Mouse (Mus musculus) thymus, postnatal 36 days (tissue): ENCODE results near the gene Ybx2.
"Not testable (repeated sequence)": the region's sequence is repeated elsewhere in the genome, so short reads cannot be mapped to it uniquely, and the experiment has no call there.

Source experiments
- DNase-seq, 2 experiments: peaks; one replicate each; pipeline ENCODE4 v3.0.0; 2022; ENCODE audit warnings: mixed read lengths in 2 of 2

Ybx2 gene

DNA sequence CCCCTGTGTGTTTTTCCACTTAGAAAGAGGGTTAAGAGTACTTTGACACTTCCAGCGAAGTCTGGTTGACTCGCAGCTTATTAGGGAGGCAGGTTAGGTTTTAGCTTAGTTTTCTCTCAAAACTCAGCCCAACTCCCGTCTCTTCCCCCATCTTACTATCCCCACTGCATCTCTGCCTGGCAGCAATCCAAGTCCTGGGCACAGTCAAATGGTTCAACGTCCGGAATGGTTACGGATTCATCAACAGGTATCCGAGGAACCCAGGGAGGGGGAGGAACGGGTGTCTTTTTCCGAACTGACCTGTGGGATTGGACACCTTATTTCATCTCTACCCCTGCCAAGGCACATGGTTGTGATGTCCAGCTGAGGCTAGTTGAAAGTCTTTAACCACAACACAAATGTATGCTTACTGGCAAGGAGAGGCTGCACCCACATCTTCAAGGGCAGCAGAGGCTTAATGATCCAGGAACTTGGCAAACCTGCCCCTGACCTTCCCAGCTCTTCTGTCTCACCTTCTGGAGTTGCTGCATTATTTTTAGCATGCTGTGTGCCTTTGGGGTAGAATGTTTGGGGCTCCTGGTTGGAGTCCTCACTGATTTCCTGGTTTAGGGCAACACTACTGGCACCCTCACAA lies 1.2 kb downstream of the Ybx2 start:
- DNase-seq: no peak

DNA sequence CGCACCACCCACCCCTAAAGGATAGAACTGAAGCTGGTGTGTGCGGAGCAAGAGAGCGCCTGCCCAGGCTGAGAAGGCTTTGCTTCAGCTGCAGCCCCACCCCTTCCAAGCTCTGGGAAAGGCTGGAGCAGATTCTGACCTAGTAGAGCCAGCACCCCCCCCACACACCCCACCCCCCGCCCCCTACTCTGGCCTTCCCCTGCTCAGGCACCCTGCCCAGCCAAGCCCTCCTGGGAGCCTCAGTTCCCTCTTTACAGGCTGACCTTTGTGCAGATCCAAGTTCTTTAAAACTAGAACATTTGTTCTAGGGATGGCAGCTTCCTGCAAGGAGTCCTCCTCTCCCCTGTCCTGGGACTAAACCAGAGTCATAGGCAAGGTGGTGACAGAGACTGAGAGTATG lies 1.8 kb downstream of the Ybx2 start:
- DNase-seq: no peak

DNA sequence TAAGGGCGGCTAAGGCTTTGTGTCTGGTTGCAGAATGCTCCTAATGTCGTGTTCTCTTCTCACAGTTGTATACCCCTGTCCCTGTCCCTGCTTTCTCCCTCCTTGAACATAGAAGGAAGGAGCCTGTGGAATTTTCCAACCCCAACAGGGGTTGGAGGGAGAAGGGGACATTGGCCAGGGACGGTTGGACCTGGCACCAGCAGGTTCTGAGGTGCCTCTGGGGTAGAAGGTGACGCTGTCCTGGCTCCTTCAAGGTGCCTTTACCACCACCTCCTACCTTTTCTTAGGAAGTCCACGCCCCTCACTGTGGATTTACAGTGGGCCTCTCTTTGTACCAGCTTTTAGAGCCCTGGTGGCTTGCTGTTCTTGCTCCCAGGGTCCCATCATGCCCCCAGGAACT lies 2.2 kb downstream of the Ybx2 start:
- DNase-seq: no peak

DNA sequence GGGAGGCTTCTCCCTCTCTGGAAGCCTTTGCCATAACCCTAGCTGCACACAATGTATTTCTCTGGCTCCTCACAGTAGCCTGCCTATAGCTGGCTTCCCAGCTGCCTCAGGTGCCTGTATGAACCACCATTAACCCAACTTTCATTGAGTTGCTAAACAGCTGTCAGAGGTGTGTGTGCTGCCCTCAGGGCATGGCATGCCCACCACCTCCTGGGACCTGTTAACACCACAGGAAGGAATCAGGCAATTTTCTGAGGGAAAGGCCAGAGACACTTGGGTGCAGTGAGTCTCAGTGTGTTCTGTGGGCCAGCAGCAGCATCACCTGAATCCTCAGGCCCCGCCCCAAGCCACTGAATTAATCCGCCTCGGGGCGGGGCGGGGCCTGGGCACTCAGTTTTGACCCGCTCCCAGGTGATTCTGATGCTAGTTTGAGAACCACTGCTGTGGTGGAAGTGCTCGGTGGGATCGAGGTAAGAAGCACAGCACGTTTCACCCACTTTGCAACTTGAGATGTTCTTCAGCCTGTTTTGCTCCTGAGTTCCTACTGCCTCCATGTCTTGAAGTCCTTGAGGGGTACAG lies 2.9 kb downstream of the Ybx2 start:
- DNase-seq: no peak

DNA sequence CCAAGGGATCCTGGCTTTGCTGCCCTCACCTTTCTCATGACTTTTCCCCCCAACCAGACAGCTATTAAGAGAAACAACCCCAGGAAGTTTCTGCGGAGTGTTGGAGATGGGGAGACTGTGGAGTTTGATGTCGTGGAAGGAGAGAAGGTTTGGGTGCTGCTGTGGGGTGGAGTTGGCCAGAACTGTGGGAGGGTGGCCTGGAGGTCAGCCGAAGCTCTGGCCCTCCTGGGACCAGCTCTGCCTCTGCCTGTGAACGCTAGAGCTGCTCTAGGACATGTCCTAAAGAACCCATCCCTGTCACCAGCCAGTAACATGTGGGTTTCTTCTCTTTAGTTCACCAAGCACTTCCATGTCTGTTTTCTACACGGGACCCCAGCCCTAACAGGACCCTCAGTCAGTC lies 3.6 kb downstream of the Ybx2 start:
- DNase-seq: no peak

DNA sequence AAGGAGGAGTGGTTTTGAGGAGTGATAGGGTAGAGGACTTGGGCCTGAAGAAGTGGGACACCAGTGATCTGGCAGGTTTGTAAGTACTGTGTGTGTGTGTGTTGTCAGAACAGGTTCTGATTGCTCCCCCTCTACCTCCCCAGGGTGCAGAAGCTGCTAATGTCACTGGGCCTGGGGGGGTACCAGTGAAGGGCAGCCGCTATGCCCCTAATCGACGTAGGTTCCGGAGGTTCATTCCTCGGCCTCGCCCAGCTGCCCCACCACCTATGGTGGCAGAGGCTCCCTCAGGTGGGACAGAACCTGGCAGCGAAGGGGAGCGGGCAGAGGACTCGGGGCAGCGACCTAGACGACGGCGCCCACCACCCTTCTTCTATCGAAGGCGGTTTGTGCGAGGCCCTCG lies 4.1 kb downstream of the Ybx2 start:
- no peak for DNase-seq

DNA sequence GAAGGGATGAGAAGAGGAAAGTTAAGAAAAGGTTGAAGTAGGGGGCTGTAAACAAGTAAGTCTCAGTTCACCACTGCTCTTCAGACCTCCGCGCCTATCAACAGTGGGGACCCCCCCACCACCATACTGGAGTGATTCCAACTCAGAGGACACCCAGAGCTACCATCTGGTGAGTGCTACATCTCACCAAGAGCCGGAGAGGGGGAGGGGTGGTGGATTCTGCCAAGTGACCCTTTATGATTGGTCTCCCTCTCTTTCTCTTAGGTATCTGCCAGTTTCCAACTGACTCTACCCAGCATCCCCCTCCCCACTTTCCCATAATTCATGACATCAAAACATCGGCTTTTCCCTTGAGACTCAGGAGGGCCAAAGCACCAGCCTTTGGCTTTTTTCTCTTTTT lies 5.4 kb downstream of the Ybx2 start:
- DNase-seq: no peak

DNA sequence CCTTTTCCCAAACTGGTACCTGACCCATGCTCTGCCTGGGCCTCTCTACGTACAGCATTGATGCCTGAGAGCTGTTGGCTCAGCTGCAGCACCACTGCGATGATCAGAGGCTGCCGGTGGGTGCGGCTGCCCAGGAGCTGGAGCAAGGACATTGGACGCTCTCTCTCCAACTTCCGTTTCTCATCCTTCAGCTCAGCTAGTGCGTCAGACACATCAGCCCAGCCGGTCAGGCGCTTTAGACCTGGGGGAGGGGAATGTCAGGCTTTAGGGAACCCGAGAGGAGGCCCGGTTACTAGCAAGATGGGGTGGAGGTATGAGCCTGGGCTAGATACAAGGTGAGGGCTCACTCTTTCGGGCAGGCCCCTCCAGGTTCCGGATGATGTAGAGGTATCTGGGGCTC lies 9.6 kb downstream of the Ybx2 start:
- DNase-seq: no peak

DNA sequence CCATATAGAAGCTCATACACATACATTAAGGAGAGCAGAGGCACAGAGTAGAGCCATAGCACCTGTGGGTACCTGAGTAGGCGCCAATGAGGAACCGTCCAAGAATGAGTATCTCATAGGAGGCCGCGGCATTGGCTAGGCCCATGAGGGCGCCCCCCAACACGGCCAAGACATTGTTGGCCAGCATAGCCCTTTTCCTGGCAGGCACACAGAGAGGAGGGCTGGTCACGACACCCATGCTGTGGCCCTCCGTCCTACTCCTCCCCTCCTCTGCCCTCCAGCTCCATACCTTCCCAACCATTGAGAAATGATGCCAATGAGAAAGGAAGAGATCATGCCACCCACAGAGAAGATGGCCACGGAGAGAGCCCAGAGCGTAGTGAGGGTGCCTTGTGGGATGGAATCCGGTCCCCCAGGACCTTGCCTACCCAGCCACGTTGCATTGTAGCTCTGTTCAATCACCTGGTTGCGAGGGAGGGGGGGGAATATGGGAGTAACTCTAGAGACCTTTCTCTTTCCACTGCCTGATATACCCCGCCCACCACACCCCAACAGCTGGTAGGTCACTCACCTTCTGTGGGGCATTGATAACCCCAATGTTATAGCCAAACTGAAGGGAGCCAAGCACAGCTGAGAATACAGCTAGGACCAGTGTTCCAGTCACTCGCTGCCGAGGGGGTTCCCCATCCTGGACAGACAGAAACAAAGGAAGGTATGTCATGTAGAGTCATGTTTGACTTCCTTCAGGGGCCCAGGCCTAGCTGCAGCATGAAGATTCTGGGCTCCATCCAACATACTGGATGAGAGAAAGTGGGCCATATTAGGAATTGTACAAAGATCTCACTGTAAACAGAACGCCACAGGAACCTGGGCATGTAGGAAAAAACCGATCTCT lies 10.6 kb downstream of the Ybx2 start:
- no peak for DNase-seq

DNA sequence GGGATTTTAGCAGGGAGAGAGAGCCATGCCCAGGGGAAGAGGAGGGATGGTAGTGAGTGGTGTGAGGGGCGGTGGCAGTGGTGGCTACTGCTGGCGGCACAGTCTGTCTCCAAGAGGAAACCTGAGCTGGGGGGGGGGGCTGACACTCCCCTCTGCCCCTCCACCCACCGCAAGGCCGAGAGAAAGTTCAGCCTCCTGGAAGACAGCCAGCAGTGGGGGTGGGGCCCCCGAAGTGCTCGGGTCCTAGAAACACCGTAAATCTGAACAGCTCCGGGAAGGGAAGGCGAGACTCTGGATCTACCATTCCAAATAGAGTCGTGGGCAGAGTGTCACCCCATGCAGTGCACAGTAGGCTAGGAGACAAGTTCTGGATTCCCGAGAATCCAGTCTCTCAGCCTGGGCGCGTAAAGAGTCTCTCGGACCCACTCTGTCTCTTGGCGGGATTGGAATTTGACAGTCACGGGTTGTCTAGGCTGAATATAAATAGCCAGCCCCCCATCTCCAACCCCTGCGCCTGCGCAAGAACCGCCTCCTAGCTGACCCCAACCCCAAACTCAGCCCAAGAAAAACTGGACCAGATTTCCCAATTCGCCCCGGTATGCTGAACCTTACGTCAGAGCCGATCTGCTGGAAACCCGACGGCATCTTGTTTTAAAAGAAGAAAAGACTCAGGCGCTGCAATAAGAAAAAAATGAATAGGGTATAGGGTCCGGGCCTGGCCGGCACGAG lies 11.9 kb downstream of the Ybx2 start:
- DNase-seq: no peak

DNA sequence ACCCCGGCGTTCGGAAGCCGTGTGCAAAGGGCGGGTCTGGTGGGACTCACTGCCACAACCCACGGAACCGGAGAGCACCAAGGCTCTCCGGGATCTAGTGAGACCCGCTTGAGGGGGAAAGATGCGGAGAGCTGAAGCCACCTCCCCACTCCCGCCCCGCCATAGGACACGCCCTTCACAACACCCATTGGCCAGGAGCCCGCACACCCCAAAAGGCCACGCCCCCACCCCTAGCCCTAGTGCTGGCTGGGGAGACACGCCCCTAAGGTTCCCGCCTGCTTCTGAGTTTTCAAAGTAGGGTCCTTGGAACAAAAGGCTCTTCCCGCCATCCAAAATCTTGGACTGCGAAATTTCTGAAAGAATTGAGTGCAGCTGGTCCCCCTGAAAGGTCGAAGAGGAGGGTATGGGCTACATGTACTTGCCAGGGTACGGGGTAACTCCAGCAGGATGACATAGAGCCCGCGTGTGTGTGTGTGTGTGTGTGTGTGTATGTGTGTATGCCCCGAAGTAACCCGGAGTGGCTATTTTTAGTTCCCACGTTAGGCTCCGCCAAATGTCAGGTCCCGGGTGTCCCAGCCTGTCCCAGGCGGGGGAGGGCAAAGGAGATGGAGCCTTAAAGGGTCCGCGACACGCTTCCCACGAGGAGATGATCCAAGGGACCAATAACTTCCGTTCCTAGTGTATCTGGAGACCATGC lies 12.6 kb downstream of the Ybx2 start, which contains the start of gene Slc2a4:
Gene Slc2a4, minus strand, starts transcription at position 123 of the 697 bp plus-strand sequence.
- peak; percentile 92 to 95 for DNase-seq

DNA sequence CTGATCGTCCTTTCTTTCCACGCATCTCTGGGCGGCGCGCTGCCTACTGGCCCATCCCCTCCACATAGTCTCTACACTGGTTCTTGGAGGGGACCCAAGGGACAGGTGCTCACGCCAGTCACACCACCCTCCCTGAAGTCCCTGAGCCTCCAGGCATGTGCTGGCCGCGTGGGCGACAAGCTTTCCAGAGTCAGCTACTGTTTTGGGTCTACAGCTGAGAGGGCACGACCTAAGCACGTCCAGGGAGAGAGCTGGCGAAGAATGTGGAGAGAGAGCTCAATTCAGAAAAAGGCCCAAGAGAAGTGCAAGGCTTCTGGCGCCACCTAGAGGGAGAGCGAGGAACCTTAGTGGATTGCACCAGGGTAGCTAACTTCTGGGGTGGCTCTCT lies 13.2 kb downstream of the Ybx2 start:
- peak; percentile 80 to 84 for DNase-seq

DNA sequence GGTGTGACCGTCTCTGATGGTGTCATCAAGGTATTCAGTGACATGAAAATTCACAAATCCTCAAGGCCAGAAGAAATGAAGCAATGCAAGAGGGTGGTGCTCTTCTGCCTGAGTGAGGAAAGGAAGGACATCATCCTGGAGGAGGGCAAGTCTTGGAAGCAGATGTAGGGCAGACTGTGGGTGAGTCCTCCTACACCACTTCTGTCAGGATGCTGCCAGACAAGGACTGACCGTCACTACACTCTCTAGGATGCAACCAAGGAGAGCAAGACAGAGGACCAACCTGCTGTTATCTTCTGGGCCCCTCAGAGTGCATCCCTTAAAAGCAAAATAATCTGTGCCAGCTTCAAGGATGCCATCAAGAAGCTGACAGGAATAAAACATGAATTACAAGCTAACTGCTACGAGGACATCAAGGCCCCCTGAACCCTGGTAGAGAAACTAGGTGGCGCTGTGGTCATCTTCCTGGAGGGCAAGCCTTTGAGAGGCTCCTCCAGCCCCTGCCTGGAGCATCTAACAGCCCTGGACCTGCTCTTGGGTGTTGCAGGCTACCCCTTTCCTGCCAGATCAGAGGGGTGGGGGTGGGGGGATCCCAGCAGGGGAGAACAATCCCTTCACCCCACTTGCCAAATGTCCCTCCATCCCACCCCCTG lies 15.3 kb downstream of the Ybx2 start:
- peak in 1 of 2 experiments; percentile 42 for DNase-seq

DNA sequence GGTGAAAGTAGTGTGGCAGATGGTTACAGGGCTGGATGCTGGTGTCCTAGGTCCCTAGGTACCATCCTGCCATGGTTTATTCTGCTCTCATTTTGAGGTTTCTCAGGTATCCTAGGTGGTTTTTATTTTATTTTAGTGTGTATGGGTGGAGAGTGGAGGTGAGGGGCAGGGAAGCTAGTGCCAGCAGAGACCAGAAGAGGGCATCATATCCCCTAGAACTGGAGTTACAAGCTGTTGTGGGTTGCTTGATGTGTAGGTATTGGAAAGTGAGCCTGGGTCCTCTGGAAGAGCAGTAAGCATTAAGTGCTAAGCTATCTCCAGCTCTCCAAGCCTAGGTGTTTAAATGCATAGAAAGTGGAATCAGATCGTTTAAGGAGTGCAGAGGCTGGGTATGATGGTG lies 16.7 kb downstream of the Ybx2 start:
- DNase-seq: no peak

DNA sequence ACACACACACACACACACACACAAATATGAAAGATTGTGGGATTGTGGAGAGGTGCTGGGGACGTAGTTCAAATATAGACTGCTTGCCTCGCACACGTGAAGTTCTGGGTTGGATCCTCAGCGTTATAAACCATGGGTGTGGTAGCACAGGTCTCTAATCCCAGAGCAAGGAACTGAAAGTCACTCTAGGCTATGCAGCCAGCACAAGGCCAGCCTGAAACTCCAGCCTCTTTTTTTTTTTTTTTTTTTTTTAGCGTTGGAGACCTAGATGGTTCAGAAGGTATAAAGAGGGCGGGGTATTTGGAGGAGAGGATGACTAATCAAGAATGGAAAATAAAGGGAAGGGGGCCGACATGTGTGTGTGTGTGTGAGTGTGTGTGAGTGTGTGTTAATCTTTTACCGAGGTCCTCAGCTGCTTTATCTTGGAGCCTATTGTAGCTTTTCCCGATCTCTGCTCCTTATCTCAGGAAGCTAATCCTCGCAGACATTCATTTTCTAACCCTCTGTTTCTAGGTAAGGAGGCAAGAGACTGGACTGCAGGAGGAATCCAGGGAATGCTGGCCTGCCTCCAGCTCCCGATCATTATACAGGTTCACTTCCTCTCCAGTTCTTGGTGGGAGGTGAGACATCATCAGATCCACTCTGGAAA lies 17.8 kb downstream of the Ybx2 start:
- DNase-seq: no peak

DNA sequence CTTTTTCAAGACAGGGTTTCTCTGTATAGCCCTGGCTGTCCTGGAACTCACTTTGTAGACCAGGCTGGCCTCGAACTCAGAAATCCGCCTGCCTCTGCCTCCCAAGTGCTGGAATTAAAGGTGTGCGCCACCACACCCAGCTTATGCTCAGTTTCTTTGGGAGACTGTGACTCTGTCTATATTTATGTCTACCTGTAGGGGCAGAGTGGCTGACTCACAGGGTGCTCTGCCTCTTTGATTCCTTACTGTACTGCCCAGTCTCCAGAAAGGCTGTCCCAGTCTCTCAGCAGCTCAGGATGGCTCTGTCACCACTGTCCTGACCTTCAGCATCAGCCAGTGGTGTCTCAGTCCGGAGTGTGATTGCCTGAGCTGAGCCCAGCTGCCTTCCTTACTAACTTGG lies 20.0 kb downstream of the Ybx2 start:
- not testable (repeated sequence) for DNase-seq

DNA sequence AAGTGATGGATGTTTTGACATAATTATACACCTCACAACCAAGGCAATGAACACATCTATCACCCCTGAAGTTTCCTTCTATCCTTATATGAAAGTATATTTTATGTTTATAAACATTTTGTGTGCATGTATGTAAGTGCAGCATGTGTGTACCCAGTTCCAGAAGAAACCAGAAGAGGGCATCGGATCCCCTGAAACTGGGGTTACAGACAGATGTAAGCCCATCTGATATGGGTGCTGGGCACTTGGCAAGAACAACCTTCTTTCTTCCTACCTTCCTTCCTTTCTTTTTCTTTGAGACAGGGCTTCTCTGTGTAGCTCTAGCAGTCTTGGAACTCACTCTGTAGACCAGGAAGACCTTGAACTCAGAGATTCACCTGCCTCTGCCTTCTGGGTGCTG lies 20.6 kb downstream of the Ybx2 start:
- peak in 1 of 2 experiments; percentile 21 for DNase-seq

DNA sequence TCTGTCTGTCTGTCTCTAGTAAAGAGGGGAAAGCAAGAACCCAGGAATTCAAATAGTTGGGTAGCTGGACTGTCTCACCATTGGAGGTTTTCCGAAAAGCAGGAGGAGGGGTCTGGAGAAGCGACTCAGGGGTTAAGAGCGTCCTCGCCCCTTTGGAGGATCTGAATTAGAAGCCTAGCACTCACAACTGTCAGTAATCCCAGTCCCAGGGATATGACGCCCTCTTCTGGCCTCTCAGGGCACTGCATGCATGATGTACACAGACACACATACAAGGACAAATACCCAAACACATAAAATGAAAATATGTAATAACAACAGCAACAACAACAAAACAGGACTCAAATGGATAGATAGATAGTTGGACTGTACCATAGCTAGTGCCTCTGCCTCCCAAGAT lies 25.0 kb downstream of the Ybx2 start:
- DNase-seq: no peak

DNA sequence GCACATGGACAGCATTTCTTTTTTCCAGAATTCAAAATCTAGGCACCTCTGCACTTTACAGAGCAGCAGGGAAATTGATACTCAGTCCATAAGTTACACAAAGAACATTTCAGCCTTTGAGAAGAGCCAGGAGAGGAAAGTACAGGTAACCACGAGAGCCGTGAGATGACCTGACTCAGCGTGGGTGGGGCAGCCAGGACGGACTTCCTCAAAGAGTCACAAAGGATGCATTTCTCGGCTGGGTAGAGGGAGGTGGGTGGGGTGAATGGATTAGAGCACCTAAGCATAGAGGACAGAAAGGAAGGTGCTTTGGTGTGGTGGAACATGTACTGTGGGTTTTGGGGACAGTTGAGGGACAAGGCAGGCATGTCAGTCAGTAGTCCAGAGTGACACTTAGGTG lies 26.2 kb downstream of the Ybx2 start:
- no peak for DNase-seq

DNA sequence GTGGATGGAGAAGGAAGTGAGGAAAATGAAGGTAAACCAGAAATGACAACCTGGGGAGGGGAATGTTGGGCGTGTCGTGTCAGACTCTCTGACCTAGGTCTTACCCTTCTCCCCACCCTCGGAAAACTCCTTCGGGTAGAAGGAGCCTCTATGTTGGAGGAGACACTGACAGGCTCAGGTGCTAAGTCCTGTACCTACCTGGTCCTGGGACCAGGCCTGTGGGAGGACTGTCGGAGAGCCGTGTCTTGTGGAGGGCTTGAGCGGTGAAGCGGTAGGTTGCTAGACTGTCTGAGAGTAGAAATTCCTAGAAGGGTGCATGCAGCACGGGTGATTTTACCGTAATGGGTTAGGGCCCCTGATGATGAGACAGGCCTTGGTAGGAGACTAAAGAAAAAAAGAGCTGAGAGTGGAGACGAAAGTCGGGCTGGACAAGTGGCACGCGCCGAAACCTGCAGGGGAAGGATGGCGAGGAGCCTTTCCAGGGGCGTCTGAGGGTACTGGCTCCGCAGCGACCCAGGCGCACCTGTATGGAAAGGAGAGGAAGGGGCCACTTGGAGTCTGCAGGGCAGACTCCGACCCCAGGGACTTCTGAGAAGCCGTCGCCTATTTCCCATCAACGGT lies 29.2 kb downstream of the Ybx2 start, which contains the start of gene Cldn7:
Gene Cldn7, plus strand, starts transcription at position 130 of the 621 bp plus-strand sequence.
- no peak for DNase-seq
